In the genomic region with DNA sequence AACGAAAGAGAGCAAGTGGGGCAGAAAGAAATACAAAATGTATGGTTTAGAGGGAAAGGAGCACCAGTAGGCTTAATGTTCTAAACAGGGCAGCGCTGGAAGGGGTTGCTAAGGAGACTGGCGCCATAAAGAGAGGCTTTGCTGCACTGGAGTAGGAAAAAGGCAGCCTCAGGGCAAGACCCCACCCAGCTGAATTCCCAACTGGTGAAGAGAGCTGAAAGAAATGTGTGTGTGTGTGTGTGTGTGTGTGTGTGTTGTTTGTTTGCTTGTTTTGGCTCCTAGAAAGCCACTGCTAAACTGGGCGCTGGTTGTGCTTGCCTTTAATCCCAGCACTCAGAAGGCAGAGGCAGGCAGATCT, we compare ENCODE assay signal across 21 mouse cellular contexts.
DNase-seq lines count a peak whose midpoint lies in the region; ATAC-seq and TF ChIP-seq lines count a peak whose summit lies in the region.
"Had no signal": no experiment of that assay in that cellular context is flagged by ENCODE, and none has a peak within 500 bp of the region (broad histone marks: within the 10 kb centered on the region; RNA-seq: fewer than 3 reads in every experiment).

No protein-coding gene starts in this region.

- no peaks in the 10 kb centered on the region for H3K9me3 ChIP-seq in embryonic facial prominence, embryonic 13.5 days
- H3K9me3 ChIP-seq in embryonic facial prominence, embryonic 10.5 days = no peaks in the 10 kb centered on the region
- no peaks in the 10 kb centered on the region for H3K9me3 ChIP-seq in heart, embryonic 16.5 days (replicated peaks; ENCODE audit: control insufficient read depth, low read length)
- no peaks in the 10 kb centered on the region for H3K9me3 ChIP-seq in stomach, embryonic 15.5 days
- H3K9me3 ChIP-seq in stomach, postnatal 0 days (ENCODE audit: control insufficient read depth, low read length) = no peaks in the 10 kb centered on the region
- H3K9me3 ChIP-seq in neural tube, embryonic 14.5 days (ENCODE audit: control insufficient read depth, low read length) = no peaks in the 10 kb centered on the region
- H3K9me3 ChIP-seq: liver, embryonic 15.5 days; midbrain, embryonic 12.5 days had no signal

- H3K4me1 ChIP-seq in embryonic facial prominence, embryonic 13.5 days = peaks cover 16% of the 10 kb centered on the region
- H3K4me1 ChIP-seq in embryonic facial prominence, embryonic 10.5 days = peaks cover 37% of the 10 kb centered on the region
- H3K4me1 ChIP-seq in heart, embryonic 16.5 days (ENCODE audit: control insufficient read depth, insufficient read depth, low read length) = peaks cover 6% of the 10 kb centered on the region
- 0 out of 2 replicates have a peak, but pooled peaks cover 3% of the 10 kb centered on the region for H3K4me1 ChIP-seq in stomach, embryonic 15.5 days
- H3K4me1 ChIP-seq in stomach, postnatal 0 days (replicated peaks; ENCODE audit: control insufficient read depth, insufficient read depth) = no peaks in the 10 kb centered on the region
- H3K4me1 ChIP-seq in neural tube, embryonic 14.5 days (ENCODE audit: control insufficient read depth, insufficient read depth, low read length) = no peaks in the 10 kb centered on the region; the same call in 1 of the 2 replicates
- H3K4me1 ChIP-seq: liver, embryonic 15.5 days; midbrain, embryonic 12.5 days had no signal

- no peak for DNase-seq in embryonic facial prominence, embryonic 10.5 days (ENCODE audit: low spot score)
- DNase-seq in heart, postnatal 36 days = no peak
- DNase-seq in stomach, postnatal 0 days (ENCODE audit: low spot score) = no peak
- DNase-seq in left cerebral cortex, adult 18-20 months (ENCODE audit: low spot score in 2 of 2) = no peak
- DNase-seq: cerebellum, adult 11 months; gastrocnemius, postnatal 14 days; kidney, postnatal 14 days; lung, postnatal 14 days; right cerebral cortex, postnatal 4 days; thymus, adult 2 months had no signal

- intact Hi-C loops in heart, postnatal 36 days (cut with DNase I) = no loop called here

- H3K4me3 ChIP-seq in embryonic facial prominence, embryonic 13.5 days = no peak overlapping the region
- no peak overlapping the region for H3K4me3 ChIP-seq in embryonic facial prominence, embryonic 10.5 days
- no peak overlapping the region for H3K4me3 ChIP-seq in heart, embryonic 16.5 days (ENCODE audit: low read length)
- H3K4me3 ChIP-seq in stomach, embryonic 15.5 days (replicated peaks) = no peak overlapping the region
- H3K4me3 ChIP-seq in stomach, postnatal 0 days (ENCODE audit: low read depth, low read length) = no peak overlapping the region
- no peak overlapping the region for H3K4me3 ChIP-seq in neural tube, embryonic 14.5 days (ENCODE audit: low read depth, low read length)
- H3K4me3 ChIP-seq: liver, embryonic 15.5 days; midbrain, embryonic 12.5 days; myocyte had no signal

- 69% methylated on average over 4 of the region's 4 CpGs for WGBS in embryonic facial prominence, embryonic 13.5 days
- 81% methylated on average over 4 of the region's 4 CpGs for WGBS in embryonic facial prominence, embryonic 10.5 days
- 76% methylated on average over 4 of the region's 4 CpGs for WGBS in heart, embryonic 16.5 days
- WGBS in stomach, embryonic 15.5 days = 70% methylated on average over 4 of the region's 4 CpGs
- 75% methylated on average over 4 of the region's 4 CpGs for WGBS in stomach, postnatal 0 days
- 54% methylated on average over 4 of the region's 4 CpGs for WGBS in neural tube, embryonic 14.5 days

- no peaks in the 10 kb centered on the region for H3K36me3 ChIP-seq in embryonic facial prominence, embryonic 13.5 days
- no peaks in the 10 kb centered on the region for H3K36me3 ChIP-seq in embryonic facial prominence, embryonic 10.5 days (replicated peaks)
- H3K36me3 ChIP-seq in heart, embryonic 16.5 days (ENCODE audit: control insufficient read depth, insufficient read depth) = peaks cover 6% of the 10 kb centered on the region
- no peaks in the 10 kb centered on the region for H3K36me3 ChIP-seq in stomach, embryonic 15.5 days
- H3K36me3 ChIP-seq in stomach, postnatal 0 days (ENCODE audit: control insufficient read depth, insufficient read depth, low read length) = no peaks in the 10 kb centered on the region
- no peaks in the 10 kb centered on the region for H3K36me3 ChIP-seq in neural tube, embryonic 14.5 days (ENCODE audit: control insufficient read depth, insufficient read depth, low read length)
- H3K36me3 ChIP-seq: midbrain, embryonic 12.5 days had no signal

- H3K27me3 ChIP-seq in embryonic facial prominence, embryonic 13.5 days = no peaks in the 10 kb centered on the region
- no peaks in the 10 kb centered on the region for H3K27me3 ChIP-seq in embryonic facial prominence, embryonic 10.5 days (replicated peaks; ENCODE audit: low read depth, poor library complexity, severe bottlenecking)
- H3K27me3 ChIP-seq in heart, embryonic 16.5 days (ENCODE audit: control insufficient read depth, insufficient read depth, low read length) = no peaks in the 10 kb centered on the region
- H3K27me3 ChIP-seq in stomach, embryonic 15.5 days (replicated peaks) = no peaks in the 10 kb centered on the region
- no peaks in the 10 kb centered on the region for H3K27me3 ChIP-seq in stomach, postnatal 0 days (ENCODE audit: control insufficient read depth, insufficient read depth, low read length)
- no peaks in the 10 kb centered on the region for H3K27me3 ChIP-seq in neural tube, embryonic 14.5 days (ENCODE audit: control insufficient read depth, insufficient read depth, low read length)
- H3K27me3 ChIP-seq: liver, embryonic 15.5 days; midbrain, embryonic 12.5 days; Patski had no signal

- no peak overlapping the region for H3K4me2 ChIP-seq in embryonic facial prominence, embryonic 13.5 days
- H3K4me2 ChIP-seq in heart, embryonic 16.5 days (ENCODE audit: low read depth, low read length) = no peak overlapping the region
- H3K4me2 ChIP-seq in stomach, embryonic 15.5 days = no peak overlapping the region
- no peak overlapping the region for H3K4me2 ChIP-seq in stomach, postnatal 0 days (replicated peaks; ENCODE audit: low read depth)
- H3K4me2 ChIP-seq in neural tube, embryonic 14.5 days (ENCODE audit: low read depth, low read length) = no peak overlapping the region
- H3K4me2 ChIP-seq: hindbrain, embryonic 14.5 days; liver, embryonic 15.5 days; midbrain, embryonic 12.5 days had no signal

- ATAC-seq in embryonic facial prominence, embryonic 13.5 days (ENCODE audit: insufficient number of reproducible peaks, insufficient read depth, low FRiP score, low TSS enrichment, low read depth) = no peak
- ATAC-seq in heart, embryonic 16.5 days (replicated peaks; ENCODE audit: extremely low read depth, insufficient read depth, low FRiP score) = no peak
- no peak for ATAC-seq in stomach, embryonic 15.5 days (ENCODE audit: insufficient read depth, low FRiP score, low read depth)
- ATAC-seq in stomach, postnatal 0 days (ENCODE audit: low FRiP score, low TSS enrichment) = no peak
- ATAC-seq in neural tube, embryonic 14.5 days (ENCODE audit: low read depth) = no peak
- ATAC-seq: forebrain, embryonic 16.5 days; intestine, postnatal 0 days; Patski had no signal

- no peak overlapping the region for H3K9ac ChIP-seq in embryonic facial prominence, embryonic 13.5 days
- no peak overlapping the region for H3K9ac ChIP-seq in heart, embryonic 16.5 days (ENCODE audit: low read length)
- no peak overlapping the region for H3K9ac ChIP-seq in stomach, embryonic 15.5 days
- no peak overlapping the region for H3K9ac ChIP-seq in stomach, postnatal 0 days (ENCODE audit: low read length)
- H3K9ac ChIP-seq in neural tube, embryonic 14.5 days (replicated peaks; ENCODE audit: low read depth, low read length) = no peak overlapping the region
- H3K9ac ChIP-seq: hindbrain, embryonic 14.5 days; liver, embryonic 15.5 days; midbrain, embryonic 12.5 days had no signal

- TF ChIP-seq EP300 in stomach, postnatal 0 days (optimal IDR thresholded peaks at IDR 0.05) = no peak

- peak overlapping the region; percentile 34 for H3K27ac ChIP-seq in embryonic facial prominence, embryonic 13.5 days
- H3K27ac ChIP-seq in embryonic facial prominence, embryonic 10.5 days (replicated peaks) = no peak overlapping the region
- H3K27ac ChIP-seq in heart, embryonic 16.5 days (ENCODE audit: low read length) = peak overlapping the region; percentile 64
- H3K27ac ChIP-seq in stomach, embryonic 15.5 days = peak overlapping the region; percentile 31; the same call in 1 of the 2 replicates
- H3K27ac ChIP-seq in stomach, postnatal 0 days (replicated peaks) = no peak overlapping the region; the same call in 1 of the 2 replicates
- H3K27ac ChIP-seq in neural tube, embryonic 14.5 days (ENCODE audit: low read depth, low read length) = 0 out of 2 replicates have a peak overlapping the region, but pooled peaks have one; percentile 39
- H3K27ac ChIP-seq: hindbrain, embryonic 14.5 days; liver, embryonic 15.5 days; midbrain, embryonic 12.5 days had no signal

- no peak for TF ChIP-seq CTCF in stomach, postnatal 0 days (IDR thresholded peaks at IDR 0.05; ENCODE audit: low read depth)

Comparison
In these comparisons a context has a peak if more than half of its experiments do, and no peak if none do; other contexts are left out.
1. H3K27ac ChIP-seq: peak in embryonic facial prominence, embryonic 13.5 days (single experiment), heart, embryonic 16.5 days (single experiment), stomach, embryonic 15.5 days (single experiment) and neural tube, embryonic 14.5 days (single experiment); none in embryonic facial prominence, embryonic 10.5 days (single experiment) and stomach, postnatal 0 days (single experiment).